Mouse (Mus musculus) adrenal gland, adult 2 months (tissue): ENCODE measurements at regions not wholly inside any gene's neighbourhood (a gene's known extent, or its start where the extent isn't known, plus 50 kb on each side); places are given as distances from the start of the nearest gene placed in this dataset.
A peak's percentile ranks its signal among the peaks of the same experiment; 100 is the strongest.

Source experiments
- DNase-seq: peaks from one replicate; pipeline ENCODE4 v3.0.0; 2021

DNA sequence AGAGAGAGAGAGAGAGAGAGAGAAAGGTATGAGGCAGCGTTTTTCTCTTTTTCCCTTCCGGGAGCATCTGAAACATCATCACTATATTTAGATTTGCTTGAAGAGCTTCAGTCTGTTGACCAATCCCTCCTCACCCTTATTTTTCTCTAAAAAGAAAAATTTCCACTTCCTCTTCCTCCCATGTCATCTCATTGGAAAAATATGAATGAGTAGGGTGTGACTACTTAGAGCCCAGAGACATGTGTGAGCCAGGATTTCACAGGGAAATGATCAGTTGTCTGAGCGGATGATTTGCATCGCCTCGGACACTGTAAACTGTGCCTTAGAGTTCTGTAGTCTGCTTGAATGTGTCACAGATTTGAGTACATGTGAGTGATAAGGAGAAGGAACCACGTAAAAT, 111.3 kb upstream of the Ptger4 start:
- DNase-seq = no peak

DNA sequence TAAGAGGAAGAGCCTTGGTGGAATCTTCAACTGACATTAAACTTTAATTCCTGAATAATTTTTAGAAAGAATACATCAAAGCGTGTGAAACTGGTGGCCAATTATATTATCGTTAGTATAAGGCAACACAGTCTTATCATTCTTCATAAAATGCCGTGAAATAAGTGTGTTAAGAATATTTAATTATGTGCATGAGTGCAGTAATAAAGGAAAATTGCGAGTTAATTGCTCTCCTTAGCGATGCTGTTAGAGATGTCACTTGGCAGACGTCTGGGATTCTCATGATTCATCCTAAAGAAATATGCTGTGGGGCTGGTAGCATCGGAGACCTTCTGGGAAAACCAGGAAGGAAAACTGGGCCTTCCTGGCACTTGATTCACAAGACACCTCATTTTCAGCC, 110.3 kb upstream of the Ptger4 start:
- no peak for DNase-seq

DNA sequence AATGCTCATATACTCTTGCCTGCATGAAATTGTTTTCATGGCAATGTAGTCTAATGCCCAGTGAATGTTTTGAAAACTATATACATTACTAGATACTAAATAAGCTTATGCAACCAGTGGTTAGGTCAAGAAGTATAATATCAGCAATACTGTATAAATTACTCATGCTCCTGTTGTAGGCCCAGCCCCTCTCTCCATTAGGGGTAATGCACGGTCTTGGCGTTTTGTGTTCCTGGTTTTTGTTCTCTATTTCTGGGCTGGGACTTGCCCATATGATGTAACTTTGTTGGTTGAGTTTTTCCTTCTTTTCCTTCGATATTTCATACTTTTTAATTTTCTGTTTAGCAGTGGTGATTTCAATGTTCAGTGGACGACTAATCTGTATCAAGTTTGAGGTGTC, 104.9 kb upstream of the Ptger4 start:
- no peak for DNase-seq

DNA sequence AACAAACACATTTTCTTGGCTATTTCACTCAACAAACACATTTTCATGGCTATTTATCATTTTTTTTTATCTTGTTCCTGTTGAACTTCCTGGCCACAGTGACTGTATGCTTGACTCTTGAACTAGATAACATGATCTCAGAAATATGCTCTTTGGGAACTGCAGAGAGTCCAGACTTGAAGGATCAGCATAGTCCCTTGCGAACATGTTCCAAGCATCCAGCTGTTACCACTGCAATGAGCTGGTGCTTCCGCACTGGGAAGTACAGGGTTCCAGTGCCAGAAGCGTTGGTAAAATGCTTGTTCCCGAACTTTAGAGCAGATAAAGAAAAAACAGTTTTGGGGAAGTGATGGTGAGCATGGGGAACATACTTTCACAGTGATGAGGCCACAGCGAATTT, 103.7 kb upstream of the Ptger4 start:
- no peak for DNase-seq

DNA sequence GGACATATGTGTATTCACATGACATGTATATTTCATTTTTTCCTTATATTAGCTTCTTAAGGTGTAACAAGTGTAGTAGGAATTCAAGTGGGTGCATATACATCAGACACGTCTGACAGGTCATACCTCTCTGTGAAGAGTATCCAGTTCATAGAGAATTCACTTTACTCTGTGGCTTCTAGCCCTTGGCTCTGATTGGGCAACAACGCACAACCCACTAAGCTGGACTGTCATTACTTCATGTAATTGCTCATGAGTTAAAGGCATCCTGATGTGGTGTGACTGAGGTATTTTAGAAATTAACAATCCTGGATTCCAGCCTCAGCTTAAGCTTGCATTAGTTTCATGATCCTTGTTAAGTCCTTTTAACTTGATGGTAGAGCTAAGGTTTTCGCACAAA, 103.0 kb upstream of the Ptger4 start:
- no peak for DNase-seq

DNA sequence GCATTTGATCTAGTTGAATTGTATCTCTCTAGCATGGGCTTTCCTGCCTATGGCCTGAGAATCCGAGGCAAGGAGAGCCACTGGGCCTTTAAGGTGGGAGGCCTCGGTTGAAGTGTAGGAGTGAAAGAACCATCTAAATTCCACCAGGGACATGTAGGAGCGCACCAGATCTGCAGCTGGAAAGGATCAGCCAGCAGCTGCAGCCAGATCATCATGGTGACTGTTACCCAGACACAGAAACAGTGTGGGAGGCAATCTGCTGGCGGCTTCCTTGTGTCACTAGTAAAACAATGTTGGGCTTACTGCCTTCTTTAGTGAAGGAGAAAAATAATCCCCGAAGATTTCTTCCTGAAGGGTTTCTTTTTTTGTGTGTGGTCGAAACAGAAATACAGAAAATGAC, 99.8 kb upstream of the Ptger4 start:
- DNase-seq = no peak

DNA sequence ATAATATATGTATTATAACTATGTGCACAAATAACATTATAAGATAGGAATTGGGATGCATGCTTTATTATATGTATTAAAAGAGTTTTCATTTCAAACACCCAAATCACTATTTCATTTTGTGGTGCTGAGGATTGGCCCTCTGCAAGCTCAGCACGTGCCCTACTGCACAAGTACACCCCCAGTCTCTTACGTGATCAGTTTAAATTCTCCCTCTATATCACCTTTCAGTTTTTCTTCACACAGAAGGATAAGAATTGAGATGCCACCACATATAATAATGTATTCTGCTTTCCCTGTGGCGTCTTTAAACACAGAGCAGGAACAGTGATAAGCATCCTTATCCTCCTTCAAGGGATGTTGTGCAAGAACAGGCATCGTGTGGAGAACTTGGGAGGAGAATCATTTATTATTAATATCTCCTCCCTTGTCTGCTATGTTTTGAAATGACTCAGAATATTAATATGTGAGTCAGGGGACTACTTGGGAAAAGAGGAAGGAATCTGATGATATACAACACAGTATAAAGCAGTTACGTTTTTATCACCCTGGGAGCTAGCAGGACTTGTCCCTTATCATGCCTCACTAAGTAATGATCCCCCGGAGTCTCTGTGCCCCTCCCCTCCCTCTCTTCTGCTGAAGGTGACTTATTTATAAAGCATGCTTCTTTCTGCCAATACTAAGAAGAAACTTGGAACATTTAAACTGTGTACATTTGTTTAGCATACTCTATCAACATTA, 91.7 kb upstream of the Ptger4 start:
- DNase-seq = no peak

DNA sequence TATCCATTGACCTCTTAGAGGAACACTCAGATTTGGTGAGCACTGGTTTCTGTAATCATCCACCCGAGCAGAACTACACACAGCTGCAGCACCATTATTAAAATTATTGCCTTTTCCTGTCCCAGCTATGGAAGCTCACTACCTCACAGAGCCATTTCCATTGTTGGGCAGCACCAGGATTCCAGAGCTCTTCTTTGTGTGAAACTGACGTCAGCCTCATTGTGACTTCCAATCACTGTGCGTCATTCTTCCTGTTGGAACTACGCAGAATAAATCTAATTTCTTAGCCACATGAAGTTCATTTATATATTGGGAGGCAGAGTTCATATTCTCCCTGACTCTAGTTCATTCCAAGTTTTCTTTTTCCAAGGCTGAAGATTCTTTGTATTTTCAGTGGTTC, 83.0 kb upstream of the Ptger4 start:
- no peak for DNase-seq

DNA sequence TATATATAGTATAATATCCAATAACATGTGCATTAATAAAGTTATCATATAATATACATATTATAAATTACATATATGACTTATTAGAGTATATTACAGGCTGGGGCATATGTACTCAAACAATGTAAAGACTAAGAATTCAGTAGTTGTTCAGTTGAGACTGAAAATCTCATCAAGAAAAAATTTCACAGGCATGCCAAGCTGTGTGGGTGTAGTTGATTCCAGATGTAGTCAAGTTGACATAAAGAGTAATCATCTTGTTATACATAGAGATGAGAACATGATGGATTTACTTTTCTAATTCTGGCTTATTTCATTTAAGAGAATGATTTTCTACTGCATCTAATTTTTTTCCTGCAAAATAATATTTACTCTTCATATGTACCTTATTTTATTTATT, 77.7 kb upstream of the Ptger4 start:
- no peak for DNase-seq

DNA sequence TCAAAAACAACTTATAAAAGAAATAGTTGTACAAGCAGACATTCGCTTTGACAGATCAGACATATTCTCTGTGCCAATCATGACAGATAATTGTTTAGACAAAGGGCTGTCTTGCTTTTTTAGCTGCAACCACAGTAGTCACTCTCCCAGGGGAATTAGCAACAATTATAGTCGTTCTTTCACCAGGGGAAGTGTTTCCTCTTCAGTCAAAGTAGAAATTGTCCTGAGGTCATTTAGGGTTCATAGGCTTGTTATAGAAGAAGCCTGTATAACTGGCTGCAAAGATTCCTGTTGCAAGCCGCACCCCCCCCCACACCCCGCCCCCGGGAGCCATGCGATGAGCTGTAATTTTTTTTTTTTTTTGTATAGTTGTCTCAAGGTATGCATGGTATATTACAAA, 68.2 kb upstream of the Ptger4 start:
- DNase-seq = no peak

DNA sequence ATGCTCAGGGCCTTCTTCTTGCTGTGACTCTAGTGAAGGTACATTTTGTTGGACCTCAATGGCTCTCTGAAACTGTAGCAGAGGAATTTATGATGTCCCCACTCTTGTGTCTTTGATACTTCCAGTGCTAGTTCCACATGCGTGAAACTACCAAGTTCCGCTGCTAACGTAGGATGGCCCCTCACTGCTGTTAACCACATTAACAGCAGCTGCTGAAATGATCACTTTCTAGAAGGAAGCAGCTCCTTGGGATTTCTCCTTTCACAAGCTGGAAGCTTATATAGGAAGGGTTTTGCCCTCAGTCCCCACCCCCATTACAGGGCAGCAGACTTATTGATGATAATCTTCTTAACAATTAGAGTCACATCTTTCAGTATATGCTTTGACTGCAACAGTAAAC, 66.0 kb upstream of the Ptger4 start:
- no peak for DNase-seq

DNA sequence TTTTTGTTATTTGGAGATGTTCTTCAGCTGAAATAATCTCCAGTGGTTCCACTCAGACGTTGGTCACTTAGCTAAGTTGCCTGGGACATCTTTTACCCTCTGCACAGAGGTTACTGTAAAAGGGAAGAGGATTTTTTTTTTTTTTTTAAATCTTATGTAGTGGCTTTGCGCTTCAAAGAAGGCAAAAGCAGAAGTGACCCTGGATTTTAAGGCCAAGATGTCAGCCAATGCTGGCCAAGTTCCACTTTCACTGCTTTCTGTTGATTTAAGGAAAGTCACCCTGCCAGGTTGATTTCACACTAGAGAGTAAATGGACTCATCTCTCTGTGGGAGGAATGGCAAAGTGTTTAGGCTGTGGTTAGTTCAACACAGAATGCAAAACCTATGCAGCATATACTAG, 58.4 kb upstream of the Ptger4 start:
- DNase-seq = peak; percentile 12

DNA sequence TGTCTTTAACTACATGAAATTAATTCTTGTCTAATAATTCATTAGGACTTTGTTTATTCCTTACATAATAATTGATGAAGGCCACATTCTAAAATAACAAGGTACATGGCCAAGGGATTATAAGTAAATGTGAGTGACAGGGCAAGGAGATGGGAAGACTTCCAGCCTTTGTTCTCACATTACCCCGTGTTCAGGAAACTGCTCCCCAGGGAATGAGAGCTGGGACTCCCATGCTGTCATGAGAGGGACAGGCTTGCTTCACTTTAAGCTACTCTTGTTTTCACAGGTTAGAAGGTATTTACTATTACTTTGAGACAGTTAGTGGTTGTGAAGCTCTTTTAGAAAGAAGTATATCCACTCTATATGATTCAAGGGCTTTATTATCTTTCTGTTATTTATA, 55.8 kb upstream of the Ptger4 start:
- DNase-seq = no peak

DNA sequence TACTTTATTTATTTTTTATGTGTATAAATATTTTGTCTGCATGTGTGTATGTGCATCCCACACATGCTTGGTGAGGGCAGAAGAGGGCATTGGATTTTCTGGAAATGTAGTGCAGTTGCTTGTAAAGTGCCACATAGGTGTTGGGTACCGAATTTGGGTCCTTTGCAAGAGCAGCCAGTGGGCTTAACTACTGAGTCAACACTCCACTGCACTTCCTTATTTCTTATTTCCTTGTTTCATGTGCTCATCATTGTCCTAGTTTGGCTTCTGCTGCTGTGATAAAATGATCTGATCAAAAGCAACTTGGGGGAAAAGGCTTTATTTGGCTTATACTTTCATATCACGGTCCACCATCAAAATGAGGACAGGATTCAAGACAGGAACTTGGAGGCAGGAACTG, 53.0 kb upstream of the Ptger4 start:
- no peak for DNase-seq
